Mouse (Mus musculus): ENCODE measurements around the gene BC049762.

Gene BC049762

GRCm38 (mm10) chr11:51219396-51219980 lies 43.4 kb downstream of the BC049762 start:
- DNase-seq (ENCODE audit: low read depth): no peak

- no peak for DNase-seq (ENCODE audit: low read depth)
Observed at GRCm38 (mm10) chr11:51214021-51214420, 48.8 kb downstream of the BC049762 start.

DNA sequence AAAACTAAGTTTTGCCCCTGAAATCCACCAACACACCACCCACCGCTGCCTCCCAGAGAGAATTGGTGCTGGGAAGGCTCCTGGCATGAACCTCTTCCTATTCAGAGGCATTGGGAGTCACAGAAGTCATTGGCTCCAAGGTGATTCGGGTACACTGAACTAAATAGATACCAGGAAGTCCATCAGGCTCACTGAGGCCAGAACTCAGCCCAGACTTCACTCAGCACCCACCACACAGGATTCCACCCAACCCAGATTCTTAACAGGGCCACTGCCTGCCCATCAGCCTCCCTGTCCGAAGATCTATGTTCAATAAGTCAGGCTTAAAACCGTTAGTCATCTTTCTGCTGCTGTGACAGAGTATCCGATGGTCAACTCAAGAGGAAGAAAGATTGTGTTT lies 51.4 kb downstream of the BC049762 start:
- no peak for DNase-seq (ENCODE audit: low read depth)

DNA sequence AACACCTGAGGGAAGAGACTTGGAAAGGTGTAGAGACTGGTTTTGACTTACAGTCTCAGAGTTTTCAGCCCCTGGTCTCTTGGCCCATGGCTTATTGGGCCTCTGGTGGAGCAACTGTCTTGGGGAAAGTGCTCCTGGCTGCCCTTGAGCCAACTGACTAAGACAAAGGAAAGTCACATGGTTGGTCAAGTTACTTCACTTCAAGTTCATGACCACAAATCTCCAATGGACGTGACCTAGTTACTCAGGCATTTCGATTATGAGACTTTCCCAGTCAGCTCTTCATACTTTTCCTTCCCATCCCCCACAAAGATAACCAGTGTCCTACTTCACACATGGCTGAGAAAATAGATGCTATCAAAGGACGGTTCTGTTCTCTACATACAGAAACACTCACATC lies 55.1 kb downstream of the BC049762 start:
- DNase-seq (ENCODE audit: low read depth): no peak
